Comparison of ENCODE assay signal across 10 mouse cellular contexts in genomic region chr2:104134150-104135056, GRCm38 (mm10). TPM values are rescaled to one million over a fixed set of nuclear protein-coding genes. Genes with fewer than 3 reads are reported as not detected.
DNase-seq lines count a peak whose midpoint lies in the region; ATAC-seq and TF ChIP-seq lines count a peak whose summit lies in the region.
"Had no signal": no experiment of that assay in that cellular context is flagged by ENCODE, and none has a peak within 500 bp of the region (broad histone marks: within the 10 kb centered on the region; RNA-seq: fewer than 3 reads in every experiment).

No protein-coding gene starts in this region.

- no peaks in the 10 kb centered on the region for H3K79me2 ChIP-seq in myocyte (ENCODE audit: control insufficient read depth, insufficient read depth)

- no peaks in the 10 kb centered on the region for H3K9me3 ChIP-seq in kidney, embryonic 14.5 days (ENCODE audit: control insufficient read depth, low read length)
- H3K9me3 ChIP-seq in limb, embryonic 12.5 days: no peaks in the 10 kb centered on the region
- H3K9me3 ChIP-seq in stomach, postnatal 0 days (ENCODE audit: control insufficient read depth, low read length): no peaks in the 10 kb centered on the region
- H3K9me3 ChIP-seq: stomach, embryonic 15.5 days had no signal

- H3K4me2 ChIP-seq in kidney, embryonic 14.5 days (replicated peaks; ENCODE audit: low read depth, low read length): no peak overlapping the region
- no peak overlapping the region for H3K4me2 ChIP-seq in limb, embryonic 12.5 days
- H3K4me2 ChIP-seq in myocyte (ENCODE audit: low read depth): peak overlapping the region; percentile 32
- no peak overlapping the region for H3K4me2 ChIP-seq in stomach, postnatal 0 days (replicated peaks; ENCODE audit: low read depth)
- H3K4me2 ChIP-seq: embryonic facial prominence, embryonic 13.5 days; stomach, embryonic 15.5 days had no signal

- DNase-seq in 3T3-L1 (ENCODE audit: low read depth, low spot score) (peak; percentile 92), R1 (ENCODE audit: low read depth, low spot score) (peak; percentile 88)
- DNase-seq in cerebellum, postnatal 36 days: peak; percentile 67 to 85
- peak; percentile 42 for DNase-seq in gastrocnemius, postnatal 10 days
- DNase-seq in stomach, postnatal 0 days (ENCODE audit: low spot score): peak; percentile 71

- H3K36me3 ChIP-seq in kidney, embryonic 14.5 days (ENCODE audit: control insufficient read depth, insufficient read depth, low read length): no peaks in the 10 kb centered on the region
- no peaks in the 10 kb centered on the region for H3K36me3 ChIP-seq in limb, embryonic 12.5 days
- H3K36me3 ChIP-seq in myocyte (ENCODE audit: control insufficient read depth, insufficient read depth): no peaks in the 10 kb centered on the region
- no peaks in the 10 kb centered on the region for H3K36me3 ChIP-seq in stomach, postnatal 0 days (ENCODE audit: control insufficient read depth, insufficient read depth, low read length)
- H3K36me3 ChIP-seq: embryonic facial prominence, embryonic 13.5 days; stomach, embryonic 15.5 days had no signal

- peak; percentile 98 for TF ChIP-seq CTCF in stomach, postnatal 0 days (IDR thresholded peaks at IDR 0.05; ENCODE audit: low read depth)

- no peak overlapping the region for H3K4me3 ChIP-seq in kidney, embryonic 14.5 days (ENCODE audit: low read length)
- no peak overlapping the region for H3K4me3 ChIP-seq in limb, embryonic 12.5 days (replicated peaks)
- no peak overlapping the region for H3K4me3 ChIP-seq in myocyte
- no peak overlapping the region for H3K4me3 ChIP-seq in stomach, postnatal 0 days (ENCODE audit: low read depth, low read length)
- H3K4me3 ChIP-seq: embryonic facial prominence, embryonic 13.5 days; stomach, embryonic 15.5 days had no signal

- no peaks in the 10 kb centered on the region for H3K27me3 ChIP-seq in kidney, embryonic 14.5 days (ENCODE audit: control insufficient read depth, insufficient read depth, low read length)
- peaks cover 7% of the 10 kb centered on the region for H3K27me3 ChIP-seq in limb, embryonic 12.5 days
- no peaks in the 10 kb centered on the region for H3K27me3 ChIP-seq in myocyte (ENCODE audit: control insufficient read depth, insufficient read depth, insufficient read length)
- H3K27me3 ChIP-seq in stomach, postnatal 0 days (ENCODE audit: control insufficient read depth, insufficient read depth, low read length): no peaks in the 10 kb centered on the region
- H3K27me3 ChIP-seq: embryonic facial prominence, embryonic 13.5 days; stomach, embryonic 15.5 days had no signal

- no peak overlapping the region for H3K9ac ChIP-seq in kidney, embryonic 14.5 days (ENCODE audit: low read depth, low read length)
- H3K9ac ChIP-seq in limb, embryonic 12.5 days (replicated peaks): no peak overlapping the region
- H3K9ac ChIP-seq in stomach, postnatal 0 days (ENCODE audit: low read length): no peak overlapping the region
- H3K9ac ChIP-seq: embryonic facial prominence, embryonic 13.5 days; stomach, embryonic 15.5 days had no signal

- ATAC-seq in kidney, embryonic 14.5 days (ENCODE audit: low FRiP score, low TSS enrichment): peak; percentile 51; the same call in 1 of the 2 replicates
- 0 out of 2 replicates have a peak, but pooled peaks have one; percentile 26 for ATAC-seq in limb, embryonic 12.5 days (ENCODE audit: insufficient number of reproducible peaks, insufficient read depth, low FRiP score, low TSS enrichment, low read depth)
- peak; percentile 62 for ATAC-seq in stomach, postnatal 0 days (ENCODE audit: low FRiP score, low TSS enrichment)

- no peak overlapping the region for H3ac ChIP-seq in myocyte (ENCODE audit: control insufficient read depth, insufficient read length)

- 48% methylated on average over 8 of the region's 8 CpGs for WGBS in kidney, embryonic 14.5 days
- WGBS in limb, embryonic 12.5 days: 48% methylated on average over 8 of the region's 8 CpGs
- WGBS in stomach, postnatal 0 days: 36% methylated on average over 8 of the region's 8 CpGs

- no peak overlapping the region for H3K27ac ChIP-seq in kidney, embryonic 14.5 days (ENCODE audit: low read depth, low read length)
- no peak overlapping the region for H3K27ac ChIP-seq in limb, embryonic 12.5 days
- no peak overlapping the region for H3K27ac ChIP-seq in stomach, postnatal 0 days (replicated peaks)
- H3K27ac ChIP-seq: embryonic facial prominence, embryonic 13.5 days; stomach, embryonic 15.5 days had no signal

- no peak for TF ChIP-seq POLR2A in myocyte (IDR thresholded peaks at IDR 0.05; ENCODE audit: insufficient read length, low read depth)

- no peaks in the 10 kb centered on the region for H3K4me1 ChIP-seq in kidney, embryonic 14.5 days (ENCODE audit: control insufficient read depth, insufficient read depth, low read length)
- no peaks in the 10 kb centered on the region for H3K4me1 ChIP-seq in limb, embryonic 12.5 days (replicated peaks)
- no peaks in the 10 kb centered on the region for H3K4me1 ChIP-seq in stomach, postnatal 0 days (replicated peaks; ENCODE audit: control insufficient read depth, insufficient read depth)
- H3K4me1 ChIP-seq: embryonic facial prominence, embryonic 13.5 days; stomach, embryonic 15.5 days had no signal

- TF ChIP-seq EP300 in stomach, postnatal 0 days (optimal IDR thresholded peaks at IDR 0.05): no peak

TF ChIP-seq in myocyte, 11 proteins besides CTCF, POLR2A, EP300 and RAD21:
- no peak for TF ChIP-seq REST (IDR thresholded peaks at IDR 0.05; ENCODE audit: insufficient read depth, insufficient read length)
- TF ChIP-seq MAX (IDR thresholded peaks at IDR 0.05; ENCODE audit: low read depth): peak; percentile 3

RNA-seq across cellular contexts. Expression of gene A930018P22Rik, which starts 11.8 kb away (rescaled TPM):
- total RNA-seq in gastrocnemius, postnatal 10 days (2021): 1 to 10 TPM; 2.2 to 2.7 TPM
- 0.27 TPM in 1 of 2 replicates, not detected in the other for polyA plus RNA-seq in kidney, embryonic 14.5 days (2014; fragmentation: Nextera tagmentation; extraction: Ambion mirVana)
- not detected in 2 replicates for polyA plus RNA-seq in limb, embryonic 12.5 days (2016; fragmentation: Nextera tagmentation; extraction: Ambion mirVana)
- polyA plus RNA-seq in myocyte (2012; fragmentation: generic; extraction: Trizol): 0.08 TPM
- polyA plus RNA-seq in stomach, postnatal 0 days (2015; fragmentation: Nextera tagmentation; extraction: Ambion mirVana): 0.47 and 0.53 TPM in 2 replicates
- polyA plus RNA-seq: embryonic facial prominence, embryonic 13.5 days had no signal

RNA-seq across cellular contexts. Expression of gene Cd59a, which starts 38.8 kb away (rescaled TPM):
- 10 to 100 TPM; 20.7 to 24.7 TPM for total RNA-seq in gastrocnemius, postnatal 10 days (2021)
- 38.2 and 40.7 TPM in 2 replicates for polyA plus RNA-seq in kidney, embryonic 14.5 days (2014; fragmentation: Nextera tagmentation; extraction: Ambion mirVana)
- 17.3 and 20.1 TPM in 2 replicates for polyA plus RNA-seq in limb, embryonic 12.5 days (2016; fragmentation: Nextera tagmentation; extraction: Ambion mirVana)
- polyA plus RNA-seq in myocyte (2012; fragmentation: generic; extraction: Trizol): 12.5 TPM
- 58.4 and 59.6 TPM in 2 replicates for polyA plus RNA-seq in stomach, postnatal 0 days (2015; fragmentation: Nextera tagmentation; extraction: Ambion mirVana)

Comparison
In these comparisons a context has a peak if more than half of its experiments do, and no peak if none do; other contexts are left out.
1. DNase-seq: peak in every context shown above with its lines; median percentile 92 in 3T3-L1; 88 in R1; 76 in cerebellum, postnatal 36 days; 71 in stomach, postnatal 0 days; 42 in gastrocnemius, postnatal 10 days.